Mouse (Mus musculus): Measurements from ENCODE around the gene Hoxd4. TPM values are rescaled to one million over a fixed set of nuclear protein-coding genes. Genes with fewer than 3 reads are reported as not detected.

Hoxd4 gene
- total RNA-seq, 2 experiments from 2014 or later: 1.0 to 1.3 TPM

GRCm38 (mm10) chr2:74704999-74705466 is 6.7 kb upstream of the Hoxd4 start:
- DNase-seq (ENCODE audit: low spot score): no peak

DNA sequence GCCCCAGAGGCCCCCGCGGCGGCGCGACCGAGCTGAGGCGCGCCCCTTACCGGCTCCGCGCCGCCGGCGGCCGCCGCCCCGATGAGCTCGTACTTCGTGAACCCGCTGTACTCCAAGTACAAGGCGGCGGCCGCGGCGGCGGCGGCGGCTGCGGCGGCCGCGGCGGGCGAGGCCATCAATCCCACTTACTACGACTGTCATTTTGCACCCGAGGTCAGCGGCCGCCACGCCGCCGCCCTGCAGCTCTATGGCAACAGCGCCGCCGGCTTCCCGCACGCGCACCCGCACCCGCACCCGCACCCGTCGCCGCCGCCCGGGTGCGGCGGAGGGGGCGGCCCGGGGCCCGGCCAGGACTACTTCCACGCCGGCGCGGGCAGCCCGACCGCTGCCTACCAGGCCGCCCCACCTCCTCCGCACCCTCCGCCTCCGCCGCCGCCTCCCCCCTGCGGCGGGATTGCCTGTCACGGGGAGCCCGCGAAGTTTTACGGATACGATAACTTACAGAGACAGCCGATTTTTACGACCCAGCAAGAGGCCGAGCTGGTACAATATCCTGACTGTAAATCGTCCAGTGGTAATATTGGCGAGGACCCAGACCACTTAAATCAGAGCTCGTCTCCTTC is 6.2 kb upstream of the Hoxd4 start:
- peak; percentile 52 for DNase-seq (ENCODE audit: low spot score)

DNA sequence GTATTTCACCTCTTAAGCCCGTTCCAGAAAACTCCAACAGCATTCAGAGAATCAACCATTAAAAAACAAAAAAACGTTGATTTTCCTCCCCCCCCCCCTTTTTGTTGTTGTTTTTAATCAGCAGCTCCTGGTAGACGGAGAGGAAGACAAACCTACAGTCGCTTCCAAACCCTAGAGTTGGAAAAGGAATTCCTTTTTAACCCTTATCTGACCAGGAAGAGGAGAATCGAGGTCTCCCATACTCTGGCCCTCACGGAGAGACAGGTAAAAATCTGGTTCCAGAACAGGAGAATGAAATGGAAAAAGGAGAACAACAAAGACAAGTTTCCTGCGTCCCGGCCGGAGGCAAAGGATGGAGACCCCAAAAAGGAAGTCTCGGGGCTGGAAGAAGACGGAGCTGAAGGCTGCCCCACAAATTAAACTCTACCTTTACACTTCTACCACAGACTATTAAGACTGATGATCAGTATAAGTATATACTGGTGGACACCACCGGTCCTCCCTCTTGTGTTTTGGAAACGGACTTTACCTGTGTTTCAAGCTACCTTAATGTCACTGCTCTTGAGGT is 5.3 kb upstream of the Hoxd4 start:
- DNase-seq (ENCODE audit: low spot score): no peak

DNA sequence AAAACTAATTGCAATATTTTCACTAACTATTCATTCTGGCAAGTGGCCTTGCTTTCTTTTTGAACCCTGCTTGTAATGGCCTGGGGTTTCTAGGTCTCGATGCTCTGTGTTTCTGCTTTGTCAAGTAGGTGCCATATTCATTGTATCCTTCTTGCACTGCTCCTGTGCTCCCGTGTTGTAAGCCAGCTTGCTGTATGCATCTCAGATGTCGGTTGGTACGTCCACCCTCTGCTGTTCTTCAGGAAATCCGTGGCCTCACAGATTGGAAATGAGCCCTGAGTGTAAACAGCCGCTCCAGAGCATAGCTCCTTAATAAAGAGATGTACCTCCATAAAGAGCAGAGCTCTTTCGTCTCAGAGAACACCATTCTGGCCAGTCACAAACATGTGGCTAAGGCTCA is 4.1 kb upstream of the Hoxd4 start:
- DNase-seq (ENCODE audit: low spot score): no peak

DNA sequence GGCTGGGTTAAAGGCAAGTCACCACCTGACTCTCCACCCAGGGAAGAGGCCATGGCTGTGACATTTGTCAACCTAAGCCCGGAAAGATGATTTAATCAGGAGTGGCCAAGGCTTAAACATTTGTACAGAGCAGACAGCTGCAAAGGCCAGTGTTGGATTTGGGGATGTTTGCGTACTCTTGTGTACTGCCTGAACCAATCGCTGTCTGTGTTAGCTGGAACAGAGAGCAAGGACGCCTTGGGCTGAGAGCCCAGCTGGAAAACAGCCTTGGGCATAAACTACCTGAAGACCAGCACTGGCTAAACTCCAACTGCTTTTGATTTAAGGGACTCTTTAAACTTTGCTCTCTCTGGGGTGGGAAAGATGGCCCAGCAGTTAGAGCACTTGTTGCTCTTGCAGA is 3.1 kb upstream of the Hoxd4 start:
- DNase-seq (ENCODE audit: low spot score): no peak

DNA sequence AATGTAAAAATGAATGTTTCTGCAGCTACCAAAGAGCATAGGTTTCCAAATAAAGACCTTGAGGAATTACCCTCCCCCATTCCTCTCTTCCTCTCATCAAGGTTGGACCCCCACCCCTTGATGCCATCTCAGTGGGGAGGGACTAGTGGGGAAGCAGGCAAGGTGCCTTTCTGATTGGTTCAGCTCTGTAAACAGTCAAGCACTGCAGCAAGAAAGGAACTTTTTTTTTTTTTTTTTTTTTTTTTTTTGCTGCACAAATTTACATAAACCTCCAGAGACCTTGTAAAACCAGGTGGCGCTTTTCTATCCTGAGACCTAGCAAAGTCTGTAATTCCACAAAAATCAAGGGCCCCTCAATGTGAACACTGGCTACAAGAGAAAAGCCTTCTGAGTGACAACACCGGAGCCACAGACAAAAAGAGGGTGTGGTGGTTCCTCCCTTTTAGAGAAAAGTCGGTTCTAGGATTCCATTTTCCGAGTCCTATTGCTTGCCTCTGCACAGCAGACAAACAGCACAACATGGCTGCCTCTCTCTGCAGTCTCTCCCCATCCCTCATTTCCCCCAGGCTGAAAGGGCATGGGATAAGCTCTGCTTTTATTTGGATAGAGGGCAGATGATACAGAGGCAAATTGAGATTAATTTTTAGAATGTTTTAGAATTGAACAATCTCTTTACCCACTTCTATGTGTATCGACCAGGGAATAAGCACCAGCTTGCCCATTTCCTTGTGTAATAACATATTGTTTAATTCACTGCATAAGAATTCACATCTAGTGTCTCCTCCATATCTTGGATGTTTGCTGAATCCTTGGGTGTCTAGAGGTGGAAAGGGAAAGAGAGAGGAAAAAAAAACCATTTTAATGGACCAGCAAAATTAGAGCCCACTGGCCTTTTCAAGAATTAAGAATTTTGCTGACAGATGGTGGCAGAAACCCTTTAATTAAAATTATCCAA is 2.0 kb upstream of the Hoxd4 start:
- no peak for DNase-seq (ENCODE audit: low spot score)

GRCm38 (mm10) chr2:74710929-74711543 is 693 bp upstream of the Hoxd4 start:
- DNase-seq (ENCODE audit: low spot score): no peak

- no peak for DNase-seq (ENCODE audit: low spot score)
Observed at GRCm38 (mm10) chr2:74713239-74714150, 1.8 kb downstream of the Hoxd4 start.

GRCm38 (mm10) chr2:74714156-74714789 is 2.5 kb downstream of the Hoxd4 start:
- DNase-seq (ENCODE audit: low spot score): no peak

DNA sequence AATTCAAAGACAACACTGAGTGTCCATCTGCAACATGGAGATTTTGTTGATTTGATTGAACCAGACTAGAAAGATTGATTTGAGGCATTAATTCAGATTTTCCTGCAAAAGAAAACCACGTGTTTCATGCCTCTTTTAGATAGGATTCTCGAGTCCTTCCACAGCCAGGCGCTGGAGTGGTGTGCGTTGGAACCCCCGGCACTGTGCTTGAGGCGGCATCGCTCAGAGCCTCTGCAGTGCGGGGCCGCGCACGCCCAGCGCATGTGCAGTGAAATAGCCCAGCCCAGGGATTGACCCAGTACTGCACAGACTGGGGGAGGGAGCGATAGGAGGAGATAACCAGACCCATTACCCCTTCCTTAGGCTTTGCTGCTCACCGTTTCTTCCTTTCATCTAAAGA is 3.2 kb downstream of the Hoxd4 start:
- DNase-seq (ENCODE audit: low spot score): no peak

GRCm38 (mm10) chr2:74715504-74716241 is 3.9 kb downstream of the Hoxd4 start:
- peak; percentile 94 for DNase-seq (ENCODE audit: low spot score)

- DNase-seq (ENCODE audit: low spot score): no peak
Observed at GRCm38 (mm10) chr2:74720384-74720783, 8.7 kb downstream of the Hoxd4 start.

GRCm38 (mm10) chr2:74720955-74721491 is 9.3 kb downstream of the Hoxd4 start:
- DNase-seq (ENCODE audit: low spot score): no peak

DNA sequence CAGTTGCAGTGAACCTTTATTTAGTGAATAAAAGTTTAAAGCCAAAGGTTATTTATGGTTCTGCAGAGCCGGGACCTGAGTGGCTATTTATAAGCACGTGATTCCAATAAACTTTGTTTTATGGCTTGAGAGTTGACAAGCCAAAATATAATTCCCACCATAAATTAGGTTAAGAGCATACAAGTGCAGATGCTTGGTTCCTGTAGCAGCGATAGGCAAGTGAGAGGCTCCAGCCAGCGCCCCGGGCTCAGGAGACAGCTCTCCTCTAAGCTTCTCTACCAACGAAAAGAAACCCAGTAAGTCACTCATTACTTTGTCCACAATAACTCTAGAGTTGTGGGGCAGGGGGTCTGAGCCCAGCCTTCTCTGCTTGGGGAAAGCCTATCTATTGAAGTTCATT is 10.2 kb downstream of the Hoxd4 start:
- DNase-seq (ENCODE audit: low spot score): no peak

DNA sequence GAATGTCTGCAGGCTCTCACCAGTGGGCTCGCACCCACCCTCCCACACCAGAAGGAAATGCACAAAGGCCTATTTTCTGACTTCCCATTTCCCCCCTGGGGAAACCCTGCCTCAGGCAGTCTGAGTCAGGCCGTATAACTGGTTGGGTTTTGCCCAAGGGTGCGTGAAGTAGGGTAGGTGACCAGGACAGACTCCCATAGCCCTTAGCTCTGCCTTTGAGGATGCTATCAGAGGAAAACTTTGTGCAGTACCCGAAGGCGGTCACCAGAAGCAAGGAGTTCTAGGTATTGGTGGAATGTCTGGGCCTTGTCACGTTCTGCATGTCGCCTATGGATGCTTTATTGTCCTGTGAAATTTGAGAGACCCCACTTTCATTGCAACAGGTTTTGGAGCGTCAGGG is 11.2 kb downstream of the Hoxd4 start:
- DNase-seq (ENCODE audit: low spot score): no peak

DNA sequence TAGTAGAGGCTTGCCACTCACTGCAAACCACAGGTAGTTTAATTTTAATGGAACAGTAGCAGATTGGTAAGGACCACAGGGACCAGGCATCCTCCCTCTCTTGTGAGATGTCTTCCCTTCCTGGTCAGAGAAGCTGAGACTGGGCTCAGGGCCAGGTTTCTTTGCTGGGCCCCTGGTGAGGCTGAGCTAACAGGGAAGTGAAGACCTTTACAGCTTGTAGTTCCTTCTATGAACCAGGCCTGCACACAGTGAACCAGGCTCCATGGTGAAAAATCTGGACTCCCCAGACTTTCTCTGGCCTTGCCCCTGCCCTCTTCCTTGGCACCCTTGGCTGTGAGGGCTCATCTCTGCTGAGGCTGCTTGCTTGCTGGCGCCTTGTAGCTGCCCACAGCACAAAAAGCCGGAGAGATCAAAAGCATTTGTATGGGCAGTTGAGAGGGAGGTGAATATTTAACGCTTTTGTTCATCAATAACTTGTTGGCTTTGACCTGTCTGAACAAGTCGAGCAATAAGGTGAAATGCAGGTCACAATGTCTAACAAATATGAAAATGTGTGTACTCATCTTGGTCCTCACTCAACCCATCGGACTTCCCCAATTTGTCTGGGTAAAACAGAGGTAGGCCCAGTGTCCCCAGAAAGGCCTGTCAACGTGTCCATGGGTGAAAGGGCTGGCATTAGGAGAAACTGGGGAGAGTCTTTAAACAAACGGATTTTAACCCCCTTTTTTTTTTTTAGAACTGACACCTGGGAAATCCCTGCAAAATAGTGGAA is 12.7 kb downstream of the Hoxd4 start:
- no peak for DNase-seq (ENCODE audit: low spot score)

- no peak for DNase-seq (ENCODE audit: low spot score)
Observed at GRCm38 (mm10) chr2:74725171-74725570, 13.4 kb downstream of the Hoxd4 start.

DNA sequence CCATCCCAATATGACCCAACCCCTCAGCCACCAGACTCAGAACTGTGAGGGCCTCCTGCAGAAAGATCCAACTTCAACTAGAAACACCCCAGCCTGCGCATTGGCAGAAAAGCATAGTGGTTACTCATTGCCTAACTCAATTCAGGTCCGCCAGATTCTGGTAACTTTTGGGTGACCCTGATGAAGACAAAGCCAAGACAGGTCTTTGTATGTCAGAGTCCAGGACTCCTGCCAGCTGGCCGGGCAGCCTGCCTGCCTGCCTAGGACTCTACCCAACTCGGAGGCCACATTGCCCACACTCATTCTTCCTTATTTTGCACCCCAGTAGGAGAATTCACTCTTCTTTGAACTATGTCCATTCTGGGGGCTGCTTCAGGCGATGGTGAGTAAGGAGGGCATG is 14.8 kb downstream of the Hoxd4 start, which contains the start of gene Gm28230:
Gene Gm28230 (plus strand): TSS at position 178 of the 400 bp plus-strand sequence.
- DNase-seq (ENCODE audit: low spot score): no peak

All from gastrocnemius, adult 18-20 months (tissue).